Mouse (Mus musculus): Measurements from ENCODE around the gene Dgkb. TPM values are rescaled to one million over a fixed set of nuclear protein-coding genes. Genes with fewer than 3 reads are reported as not detected.

Gene Dgkb
- total RNA-seq, 2 experiments from 2014 or later: 0.61 to 0.69 TPM

DNA sequence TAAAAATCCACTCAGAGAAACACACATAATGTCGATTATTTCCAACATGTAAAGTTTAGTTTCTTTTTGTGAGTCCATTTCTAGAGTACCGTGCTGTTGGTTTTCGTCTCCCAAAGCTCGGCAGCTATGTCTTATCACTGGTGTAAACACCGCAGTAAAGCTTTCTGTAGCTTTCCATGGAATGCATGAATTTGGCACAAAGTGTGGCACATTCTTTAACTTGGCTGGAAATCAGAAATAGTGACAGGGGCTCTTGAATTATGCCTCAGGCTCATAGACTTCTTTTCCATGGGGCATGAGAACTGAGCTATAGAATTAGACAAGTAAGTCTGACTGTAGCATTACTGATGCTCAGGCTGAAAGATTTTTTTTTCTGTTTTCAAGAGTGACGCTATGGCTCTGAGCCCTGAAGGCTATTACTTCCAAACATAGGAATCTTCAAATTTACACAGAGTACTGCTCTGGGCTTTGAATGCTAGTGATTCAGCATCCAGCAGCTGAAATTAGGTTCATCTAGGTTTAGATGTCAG, 179.0 kb downstream of the Dgkb start:
- DNase-seq: no peak

DNA sequence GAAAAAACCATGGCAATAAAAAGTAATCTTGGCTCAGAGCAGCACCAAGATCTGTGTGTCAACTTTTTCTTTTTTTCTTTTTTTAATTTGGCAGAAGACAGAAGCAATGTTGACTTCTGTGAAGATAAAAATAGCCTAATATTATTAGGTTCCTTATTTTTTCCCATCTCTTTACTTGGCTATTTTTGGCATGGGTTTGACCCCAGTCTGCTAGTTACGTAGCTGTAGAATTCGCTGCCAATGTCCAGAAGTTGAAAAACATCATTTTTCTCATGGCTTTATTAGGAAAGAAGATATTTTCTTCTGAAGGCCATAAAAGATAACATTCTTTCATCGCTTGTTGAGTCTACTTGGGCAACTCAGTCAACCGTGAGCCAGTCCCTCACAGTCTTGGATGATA, 200.1 kb downstream of the Dgkb start:
- DNase-seq: no peak

DNA sequence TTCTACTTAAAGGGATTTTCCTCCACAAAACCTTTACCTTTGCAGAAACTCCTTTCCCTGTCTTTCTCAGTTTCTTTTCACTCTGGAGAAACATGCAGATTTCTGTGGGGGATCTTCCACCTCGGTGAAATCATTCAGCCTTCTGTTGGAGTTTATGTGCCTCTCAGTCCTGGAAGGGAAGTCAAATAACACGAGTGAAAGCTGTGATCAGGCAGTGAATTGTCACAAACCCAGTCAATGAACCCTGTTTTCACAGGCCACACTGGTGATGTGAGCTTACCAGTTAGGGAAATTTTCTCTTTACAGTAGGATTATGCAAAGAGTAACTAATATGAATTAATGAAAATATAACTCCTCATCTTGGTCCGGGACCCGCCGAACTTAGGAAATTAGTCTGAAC, 229.7 kb downstream of the Dgkb start:
- no peak for DNase-seq

- DNase-seq: no peak
These were observed 270.7 kb downstream of the Dgkb start for GRCm38 (mm10) chr12:38088224-38088623.

DNA sequence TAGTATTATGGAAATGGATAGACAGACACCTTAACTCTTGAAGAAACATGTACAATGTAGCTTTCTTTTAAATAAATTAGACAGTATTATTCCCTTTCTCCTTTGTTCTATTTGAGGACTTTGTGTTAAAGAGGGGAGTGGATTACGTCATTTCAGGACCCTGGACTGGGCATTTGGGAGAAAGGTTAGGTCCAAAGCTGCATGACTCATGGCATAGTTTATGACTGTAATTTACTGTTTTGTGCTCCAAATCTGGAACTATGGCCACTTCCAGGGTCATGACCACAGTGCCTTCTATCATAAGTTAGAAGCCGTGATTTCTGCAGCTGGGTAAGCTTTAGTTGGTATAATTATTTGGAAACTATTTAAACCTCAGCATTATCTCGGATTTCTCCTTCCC, 294.4 kb downstream of the Dgkb start:
- DNase-seq: no peak

DNA sequence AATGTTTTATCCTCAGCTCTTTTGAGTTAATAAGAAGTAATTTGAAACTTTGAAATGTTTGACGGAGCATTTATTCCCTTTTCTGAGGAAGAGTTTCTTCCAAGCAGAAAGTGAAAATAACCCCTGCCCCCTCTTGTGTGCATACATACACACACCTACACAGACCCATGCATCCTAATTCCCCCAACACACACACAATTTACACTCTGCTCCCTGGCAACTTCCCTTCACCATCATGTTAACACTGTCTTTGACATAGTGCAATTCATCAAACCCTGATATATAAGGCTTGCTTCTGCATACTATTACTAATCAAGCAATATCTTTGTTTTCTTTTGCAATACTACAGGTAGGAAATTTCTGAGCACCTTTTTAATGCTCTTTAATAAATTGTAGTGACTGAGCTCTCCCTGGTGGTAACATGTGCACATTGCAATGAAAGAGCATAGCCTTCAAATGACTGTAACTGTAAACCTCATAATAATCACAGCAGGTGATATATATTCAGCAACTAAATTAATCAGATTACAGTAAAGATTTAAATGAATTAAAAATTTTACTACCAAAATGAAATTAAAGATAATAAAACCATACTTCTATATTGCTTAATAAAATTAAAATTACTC, 297.6 kb downstream of the Dgkb start:
- DNase-seq: peak; percentile 5

- peak; percentile 13 for DNase-seq
These were observed 306.0 kb downstream of the Dgkb start for GRCm38 (mm10) chr12:38123524-38123923.

DNA sequence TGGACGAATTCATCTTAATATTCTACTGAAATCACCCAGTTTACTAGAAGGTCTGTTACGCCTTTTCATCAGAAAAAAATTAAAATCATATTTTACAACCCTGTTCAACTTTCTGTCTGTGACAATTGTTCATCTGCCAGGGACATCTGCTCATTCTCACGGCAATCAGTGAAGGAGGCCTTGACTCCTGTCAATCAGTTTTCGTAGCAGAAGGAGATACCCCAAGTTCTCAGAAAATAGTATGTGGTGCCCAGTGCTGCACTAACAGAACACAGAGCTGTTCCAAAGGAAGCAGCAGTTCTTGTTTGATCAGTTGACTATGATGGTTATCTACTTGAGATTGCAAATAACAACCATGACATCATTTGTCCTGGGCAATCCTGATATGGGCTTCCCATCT, 307.8 kb downstream of the Dgkb start:
- DNase-seq: no peak

GRCm38 (mm10) chr12:38130209-38130915, 312.8 kb downstream of the Dgkb start:
- peak; percentile 17 for DNase-seq

GRCm38 (mm10) chr12:38136379-38136778, 318.9 kb downstream of the Dgkb start:
- DNase-seq: peak; percentile 5

GRCm38 (mm10) chr12:38140039-38140438, 322.5 kb downstream of the Dgkb start:
- no peak for DNase-seq

GRCm38 (mm10) chr12:38232665-38233064, 415.1 kb downstream of the Dgkb start:
- DNase-seq: no peak

GRCm38 (mm10) chr12:38268856-38269255, 451.3 kb downstream of the Dgkb start:
- no peak for DNase-seq

DNA sequence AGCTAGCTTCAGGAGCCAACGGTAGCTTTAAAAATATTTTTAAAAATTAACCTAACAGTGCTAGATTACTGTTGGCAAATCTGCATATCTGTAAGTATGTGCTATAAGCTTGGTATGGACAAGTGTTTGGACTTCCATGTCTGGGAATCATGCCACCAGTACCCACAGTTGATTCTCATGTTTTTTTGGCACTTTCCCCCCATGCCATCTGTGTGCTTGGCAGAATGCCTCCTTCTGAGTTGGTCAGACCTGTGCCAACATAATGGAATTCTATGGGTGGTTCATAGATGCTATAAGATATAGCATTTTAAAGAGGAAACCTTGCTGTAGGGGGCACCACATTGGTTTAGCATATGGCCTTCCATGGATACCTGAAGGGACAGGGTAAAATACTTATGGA, 484.0 kb downstream of the Dgkb start:
- DNase-seq: no peak

GRCm38 (mm10) chr12:38303841-38304240, 486.3 kb downstream of the Dgkb start:
- no peak for DNase-seq

- DNase-seq: no peak
These were observed 486.7 kb downstream of the Dgkb start for GRCm38 (mm10) chr12:38304245-38304644.

- no peak for DNase-seq
These were observed 492.4 kb downstream of the Dgkb start for GRCm38 (mm10) chr12:38309885-38310284.

GRCm38 (mm10) chr12:38327729-38328271, 510.3 kb downstream of the Dgkb start:
- DNase-seq: no peak

DNA sequence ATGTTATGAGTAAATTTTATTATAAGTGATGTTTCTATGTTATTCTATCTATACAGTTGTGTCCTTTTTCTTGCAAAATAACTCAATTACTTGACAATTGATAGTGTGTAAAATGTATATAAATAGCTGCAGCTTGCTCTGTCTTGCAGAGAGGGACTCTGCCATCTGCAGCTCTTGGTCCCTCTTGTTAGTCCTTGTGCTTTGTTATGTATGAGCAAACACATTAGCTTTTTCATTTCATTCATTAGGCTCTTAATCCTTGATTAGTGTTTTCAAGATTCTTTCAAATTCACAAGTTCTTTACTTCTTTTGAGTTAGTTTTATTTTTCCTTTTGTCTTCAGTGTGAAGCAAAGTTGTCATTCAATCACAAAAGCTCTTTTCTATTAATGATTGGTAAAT, 511.3 kb downstream of the Dgkb start:
- no peak for DNase-seq

DNA sequence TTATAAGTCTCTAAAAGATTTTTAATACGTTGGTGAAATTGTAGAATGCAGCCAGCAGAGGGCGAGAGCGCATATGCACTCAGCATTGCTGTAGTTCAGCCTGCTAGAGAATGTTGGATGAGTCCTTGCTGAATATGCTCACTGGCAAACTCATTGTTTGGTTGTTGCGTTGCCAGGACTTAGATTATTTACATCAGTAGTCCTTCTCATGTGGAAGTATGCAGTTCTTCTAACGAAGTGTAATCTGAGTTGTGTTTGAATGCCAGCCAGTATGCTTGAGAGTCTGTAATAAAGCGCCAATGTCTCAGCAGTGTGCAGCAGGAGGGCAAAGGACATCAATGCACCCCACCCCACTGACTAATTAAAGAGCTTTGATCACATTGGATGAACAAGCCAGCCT, 525.1 kb downstream of the Dgkb start:
- peak; percentile 70 for DNase-seq

- DNase-seq: no peak
These were observed 535.0 kb downstream of the Dgkb start for GRCm38 (mm10) chr12:38352481-38352880.

- no peak for DNase-seq
These were observed 538.9 kb downstream of the Dgkb start for GRCm38 (mm10) chr12:38356386-38356785.

DNA sequence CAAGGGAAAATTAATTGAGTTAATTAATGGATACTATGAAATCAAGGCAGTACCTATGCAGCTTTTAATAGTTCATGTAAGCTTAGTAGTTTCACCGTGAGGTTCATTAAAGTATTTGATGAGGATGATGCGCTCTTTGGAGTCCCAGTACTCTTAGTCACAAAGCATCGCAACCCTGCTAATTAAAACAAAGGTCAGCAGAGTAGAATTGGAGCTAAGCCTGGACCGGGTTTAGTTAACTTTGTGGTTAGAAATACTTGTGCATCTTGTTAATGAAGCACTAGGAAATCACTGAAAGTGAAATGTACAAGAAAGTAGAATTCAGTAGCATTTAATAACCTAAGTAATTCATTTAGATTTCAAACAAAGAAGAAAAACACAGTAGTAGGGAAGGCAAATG, 544.0 kb downstream of the Dgkb start:
- DNase-seq: no peak

DNA sequence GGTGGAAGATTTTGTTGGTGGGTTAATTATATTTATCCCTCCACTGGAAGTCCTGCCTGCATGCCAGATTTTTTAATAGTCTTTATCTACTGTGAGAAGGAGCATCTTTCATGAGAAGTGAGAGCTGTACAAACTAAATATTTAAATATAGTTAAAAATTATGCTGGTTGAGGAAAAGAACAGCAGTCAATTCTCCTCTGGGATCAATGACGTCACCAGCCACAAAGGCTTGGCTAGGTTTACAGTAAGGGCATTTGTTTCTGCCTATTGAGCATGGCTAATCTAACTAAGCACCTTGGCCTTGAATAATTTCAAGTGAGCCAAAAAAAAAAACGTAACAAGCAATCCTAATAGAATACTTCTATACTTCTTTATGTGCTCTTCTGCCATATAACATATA, 554.1 kb downstream of the Dgkb start:
- DNase-seq: no peak

Data from heart, postnatal 4 days (tissue).